ENCODE assay signal across 18 mouse cellular contexts in genomic region chr6:54715697-54716096, GRCm38 (mm10). TPM values are rescaled to one million over a fixed set of nuclear protein-coding genes. Genes with fewer than 3 reads are reported as not detected.
DNase-seq lines count a peak whose midpoint lies in the region; ATAC-seq and TF ChIP-seq lines count a peak whose summit lies in the region.
"Had no signal": no experiment of that assay in that cellular context is flagged by ENCODE, and none has a peak within 500 bp of the region (broad histone marks: within the 10 kb centered on the region; RNA-seq: fewer than 3 reads in every experiment).

No protein-coding gene starts in this region.

- no peak for TF ChIP-seq POLR2A in MEL (IDR thresholded peaks at IDR 0.05; ENCODE audit: control insufficient read depth in 1 of 2, insufficient read depth in 1 of 2, low read depth in 1 of 2, low read length in 2 of 2, poor library complexity in 1 of 2)

- H3K4me2 ChIP-seq in midbrain, embryonic 13.5 days (replicated peaks): no peak overlapping the region
- H3K4me2 ChIP-seq: forebrain, embryonic 12.5 days; limb, embryonic 15.5 days; lung, embryonic 14.5 days had no signal

- no peak overlapping the region for H3K4me3 ChIP-seq in MEL (ENCODE audit: control insufficient read depth in 1 of 2, insufficient read depth in 1 of 2, low read depth in 2 of 2, low read length in 2 of 2)
- H3K4me3 ChIP-seq in midbrain, embryonic 13.5 days (replicated peaks): no peak overlapping the region
- H3K4me3 ChIP-seq: forebrain, embryonic 12.5 days; heart, adult 2 months; left cerebral cortex, adult 2 months; limb, embryonic 15.5 days had no signal

- WGBS in midbrain, embryonic 13.5 days: 69% methylated on average over 2 of the region's 2 CpGs

- peak; percentile 73 for DNase-seq in CD4-positive, CD25-positive, alpha-beta regulatory T cell, adult 2 months (ENCODE audit: low read depth, low spot score)
- peak; percentile 48 for DNase-seq in MEL (ENCODE audit: low read depth, low spot score)
- peak; percentile 73 for DNase-seq in thymus, postnatal 0 days (ENCODE audit: low spot score)
- no peak for DNase-seq in left cerebral cortex, adult 8-10 months (ENCODE audit: low spot score in 2 of 2)
- DNase-seq in frontal cortex, postnatal 10 days (ENCODE audit: low spot score in 2 of 2): no peak
- DNase-seq: adrenal gland, postnatal 10 days; cerebellum, adult 8-10 months; embryo, embryonic 11 days; lung, embryonic 14.5 days; right cerebral cortex, adult 18-20 months had no signal

- no peak for TF ChIP-seq EP300 in MEL (IDR thresholded peaks at IDR 0.05; ENCODE audit: low read depth in 1 of 2, low read length in 2 of 2)

- TF ChIP-seq CTCF in MEL (IDR thresholded peaks at IDR 0.05 in 2 of 3, conservative IDR thresholded peaks at IDR 0.05 in 1 of 3; ENCODE audit: control insufficient read depth in 1 of 3, insufficient read depth in 1 of 3, low read depth in 2 of 3, low read length in 3 of 3, poor library complexity in 1 of 3, severe bottlenecking in 1 of 3): no peak

- H3K27me3 ChIP-seq in MEL (ENCODE audit: control insufficient read depth in 1 of 2, insufficient read depth in 2 of 2, low read length in 2 of 2): no peaks in the 10 kb centered on the region
- peaks cover 3% of the 10 kb centered on the region; the same call in 1 of the 2 replicates for H3K27me3 ChIP-seq in midbrain, embryonic 13.5 days
- H3K27me3 ChIP-seq: limb, embryonic 15.5 days had no signal

- H3K27ac ChIP-seq in MEL (ENCODE audit: control insufficient read depth, low read depth, low read length): no peak overlapping the region
- H3K27ac ChIP-seq in midbrain, embryonic 13.5 days: no peak overlapping the region
- H3K27ac ChIP-seq: forebrain, embryonic 12.5 days; heart, adult 2 months; hindbrain, postnatal 0 days; left cerebral cortex, adult 2 months; limb, embryonic 15.5 days had no signal

- H3K4me1 ChIP-seq in MEL (ENCODE audit: control insufficient read depth in 1 of 2, insufficient read depth in 2 of 2, low read length in 2 of 2): peaks cover 0 to 34% of the 10 kb centered on the region in 2 experiments; a peak in 2 of 4 replicates
- H3K4me1 ChIP-seq in midbrain, embryonic 13.5 days (replicated peaks): peaks cover 14% of the 10 kb centered on the region
- H3K4me1 ChIP-seq: limb, embryonic 15.5 days had no signal

- peak; percentile 70 for ATAC-seq in megakaryocyte, adult 5-6 weeks (ENCODE audit: poor library complexity, severe bottlenecking)
- ATAC-seq in midbrain, embryonic 13.5 days: no peak
- ATAC-seq in cerebellum, adult (ENCODE audit: insufficient number of reproducible peaks, low FRiP score, low TSS enrichment): no peak
- ATAC-seq: hindbrain, postnatal 0 days had no signal

- no peaks in the 10 kb centered on the region for H3K9me3 ChIP-seq in MEL (replicated peaks; ENCODE audit: insufficient read depth, low read length)
- no peaks in the 10 kb centered on the region for H3K9me3 ChIP-seq in midbrain, embryonic 13.5 days
- H3K9me3 ChIP-seq: forebrain, embryonic 12.5 days; limb, embryonic 15.5 days had no signal

- H3K36me3 ChIP-seq in MEL (ENCODE audit: control insufficient read depth in 1 of 2, insufficient read depth in 2 of 2, low read length in 2 of 2): peaks cover 0 to 14% of the 10 kb centered on the region in 2 experiments; a peak in 2 of 4 replicates
- no peaks in the 10 kb centered on the region for H3K36me3 ChIP-seq in midbrain, embryonic 13.5 days
- H3K36me3 ChIP-seq: forebrain, embryonic 12.5 days; limb, embryonic 15.5 days had no signal

- no peak for TF ChIP-seq RAD21 in MEL (IDR thresholded peaks at IDR 0.05; ENCODE audit: low read depth, low read length)

- H3K79me2 ChIP-seq in MEL (ENCODE audit: control insufficient read depth, insufficient read depth, low read length, poor library complexity): no peaks in the 10 kb centered on the region

- H3K9ac ChIP-seq in MEL (ENCODE audit: control insufficient read depth, low read depth, low read length, poor library complexity, severe bottlenecking): no peak overlapping the region
- H3K9ac ChIP-seq in midbrain, embryonic 13.5 days (replicated peaks): no peak overlapping the region
- H3K9ac ChIP-seq: forebrain, embryonic 12.5 days; limb, embryonic 15.5 days; lung, embryonic 14.5 days had no signal

TF ChIP-seq in MEL, 35 proteins besides CTCF, POLR2A, EP300 and RAD21:
- TF ChIP-seq RCOR1 (IDR thresholded peaks at IDR 0.05; ENCODE audit: low read depth, low read length): 0 out of 2 replicates have a peak, but pooled peaks have one; percentile 8
- TF ChIP-seq BHLHE40 (IDR thresholded peaks at IDR 0.05; ENCODE audit: borderline replicate concordance, low read depth, low read length): no peak
- TF ChIP-seq MAX (IDR thresholded peaks at IDR 0.05; ENCODE audit: low read length): no peak
- TF ChIP-seq TBP (IDR thresholded peaks at IDR 0.05; ENCODE audit: low read depth, low read length): no peak
- TF ChIP-seq HCFC1 (IDR thresholded peaks at IDR 0.05; ENCODE audit: low read depth, low read length): no peak

RNA-seq across cellular contexts. Expression of gene Mturn, which starts 34.3 kb away (rescaled TPM):
- 0.26 and 0.31 TPM in 2 replicates for total RNA-seq in MEL (2012; rRNA removed)
- 1 to 10 TPM in 1 of 2 experiments, not detected in 1; 1.1 TPM for polyA plus RNA-seq in MEL (2012; ENCODE audit: insufficient read depth in 1 of 2, insufficient read length in 2 of 2, low read depth in 1 of 2, low replicate concordance in 2 of 2, missing spikeins in 1 of 2)
- 0.22 and 0.59 TPM in 2 replicates for total RNA-seq in megakaryocyte, adult 5-6 weeks (2015)
- total RNA-seq in megakaryocyte, adult 5-6 weeks (2017): 0.37 and 2.4 TPM in 2 replicates
- 5.8 and 6.7 TPM in 2 replicates for polyA plus RNA-seq in thymus, postnatal 0 days (2015; fragmentation: Nextera tagmentation; extraction: Ambion mirVana)
- total RNA-seq in left cerebral cortex, adult 8-10 months (2022): 10 to 100 TPM; 87.9 to 99.9 (median 93.6) TPM
- polyA plus RNA-seq in midbrain, embryonic 13.5 days (2015; fragmentation: Nextera tagmentation; extraction: Ambion mirVana): 78.4 and 81.2 TPM in 2 replicates

Comparison
In these comparisons a context has a peak if more than half of its experiments do, and no peak if none do; other contexts are left out.
1. DNase-seq: peak in CD4-positive, CD25-positive, alpha-beta regulatory T cell, adult 2 months (single experiment), MEL (single experiment) and thymus, postnatal 0 days (single experiment); none in left cerebral cortex, adult 8-10 months (0 of 2) and frontal cortex, postnatal 10 days (0 of 2).
2. RNA of gene Mturn, which starts 34.3 kb away (total RNA-seq): 87.9 to 99.9 TPM in left cerebral cortex, adult 8-10 months; 0.22 to 2.4 TPM in megakaryocyte, adult 5-6 weeks and 0.26 to 0.31 TPM in MEL; every median in the first group is over 10 times any median in the second.